Mouse (Mus musculus) forelimb bud, embryonic 11.5 days (tissue): Measurements from ENCODE around the gene Gpr75.

Experiments used
- DNase-seq: peaks from one replicate; pipeline ENCODE4 v3.0.0-alpha.2; 2012; ENCODE audit warnings: low read depth, low spot score

The Gpr75 gene

DNA sequence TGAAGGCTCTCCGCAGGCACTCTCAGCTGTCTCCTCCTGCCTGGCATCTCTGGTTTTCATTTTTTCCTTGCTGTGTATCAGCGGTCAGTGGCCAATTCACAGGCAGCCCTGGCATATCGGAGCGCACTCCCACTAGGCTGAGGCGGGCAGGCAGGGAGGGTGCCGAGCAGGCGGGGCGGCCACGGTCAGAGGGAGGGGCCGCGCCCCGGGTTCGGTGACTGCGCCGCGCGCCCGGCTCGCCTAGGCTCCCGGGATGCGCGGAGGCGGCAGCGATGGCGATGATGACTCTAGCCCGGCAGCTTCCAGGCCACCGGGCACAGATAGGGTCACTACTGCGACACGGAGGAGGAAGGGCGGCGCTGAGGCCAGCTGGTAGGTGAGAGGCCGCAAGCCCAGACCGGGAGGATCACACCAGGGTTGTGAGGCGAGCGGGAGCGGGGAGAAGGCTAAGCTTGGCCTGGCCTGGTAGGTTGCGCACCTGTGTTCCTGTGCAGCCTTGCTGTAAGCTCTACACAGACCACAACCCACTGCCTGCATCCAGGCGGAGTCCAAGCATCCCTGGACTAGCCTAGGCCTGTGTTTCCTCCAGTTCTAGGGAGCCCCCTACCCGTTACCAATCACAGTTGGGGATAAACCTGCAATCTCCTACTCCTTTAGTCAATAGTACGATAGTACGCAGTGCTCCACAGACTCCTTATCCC, at the start of gene Gpr75, which contains the start of gene Asb3:
Gpr75 (plus strand) TSS at position 188 of the 701 bp plus-strand sequence.
Asb3 (plus strand) TSS at position 246 of the 701 bp plus-strand sequence.
- DNase-seq = peak; percentile 18

DNA sequence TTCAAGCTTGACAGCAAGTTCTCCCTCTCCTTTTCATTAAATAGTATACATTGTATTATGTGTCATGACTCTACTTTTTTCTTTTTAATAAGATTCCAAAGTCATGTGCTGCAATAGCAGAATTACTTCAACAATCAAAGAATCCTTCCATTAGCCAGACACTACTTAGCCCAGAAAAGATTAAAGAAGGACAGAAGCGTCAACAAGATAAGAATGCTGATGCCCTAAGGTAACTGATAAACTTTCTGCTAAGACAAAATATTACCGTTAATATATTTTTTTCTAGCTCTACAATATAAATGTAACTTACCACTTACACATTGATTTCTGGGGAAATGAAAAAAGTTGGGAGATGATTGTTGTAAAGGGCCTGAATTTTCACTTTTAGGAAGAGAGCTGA, 46.4 kb upstream of the Gpr75 start:
- no peak for DNase-seq

DNA sequence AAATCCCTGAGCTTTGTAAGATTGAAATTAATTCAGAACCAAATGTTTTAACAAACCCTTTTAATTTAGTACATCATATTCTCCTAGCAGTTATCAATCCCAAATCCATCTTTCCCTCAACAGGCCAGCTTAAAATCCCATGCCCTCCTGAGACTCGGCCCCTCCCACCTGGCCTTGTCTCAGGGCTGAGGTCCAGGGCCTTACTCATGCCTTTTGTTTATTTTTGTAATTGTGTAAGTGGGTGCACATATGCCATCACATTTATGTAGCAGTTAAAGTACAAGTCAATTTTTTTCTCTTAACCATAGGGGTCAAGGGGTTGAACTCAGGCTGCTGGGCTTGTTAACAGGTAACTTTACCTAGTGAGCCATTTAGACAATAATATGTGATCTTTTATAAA, 40.8 kb upstream of the Gpr75 start:
- no peak for DNase-seq

DNA sequence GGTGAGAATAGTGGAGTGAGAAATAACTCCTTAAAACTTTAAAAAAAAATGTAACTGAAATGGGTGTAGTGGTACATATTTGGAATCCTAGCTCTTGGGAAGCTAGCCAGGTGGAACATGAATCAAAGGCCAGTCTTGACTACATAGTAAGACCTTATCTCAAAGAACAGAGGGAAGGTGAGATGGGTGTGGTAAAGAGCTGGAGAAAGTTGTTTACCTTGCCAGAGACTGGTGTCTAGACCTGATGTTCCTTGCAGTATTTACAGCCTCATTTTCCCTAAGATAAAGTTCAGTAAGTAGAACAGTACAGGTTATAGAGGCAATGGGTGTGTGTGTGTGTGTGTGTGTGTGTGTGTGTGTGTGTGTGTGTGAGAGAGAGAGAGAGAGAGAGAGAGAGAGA, 12.7 kb upstream of the Gpr75 start:
- no peak for DNase-seq

DNA sequence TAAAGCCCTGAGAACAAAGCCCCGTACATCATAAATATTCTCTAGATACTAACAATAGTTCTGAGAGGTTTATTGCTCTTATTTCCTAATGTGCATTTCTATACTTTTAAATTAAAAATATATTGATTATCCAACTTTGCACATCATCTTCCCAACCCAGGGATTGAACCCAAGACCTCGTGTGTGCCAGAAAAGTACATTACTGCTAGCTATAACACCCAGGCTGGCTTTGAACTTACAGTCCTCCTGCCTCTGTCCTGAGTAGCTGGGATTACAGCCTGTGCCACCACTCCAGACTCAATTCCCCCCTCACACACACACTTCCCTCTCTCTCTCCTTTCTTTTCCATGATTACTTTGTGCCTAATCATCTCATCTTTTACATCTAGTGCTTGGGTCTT, 3.0 kb downstream of the Gpr75 start:
- no peak for DNase-seq

DNA sequence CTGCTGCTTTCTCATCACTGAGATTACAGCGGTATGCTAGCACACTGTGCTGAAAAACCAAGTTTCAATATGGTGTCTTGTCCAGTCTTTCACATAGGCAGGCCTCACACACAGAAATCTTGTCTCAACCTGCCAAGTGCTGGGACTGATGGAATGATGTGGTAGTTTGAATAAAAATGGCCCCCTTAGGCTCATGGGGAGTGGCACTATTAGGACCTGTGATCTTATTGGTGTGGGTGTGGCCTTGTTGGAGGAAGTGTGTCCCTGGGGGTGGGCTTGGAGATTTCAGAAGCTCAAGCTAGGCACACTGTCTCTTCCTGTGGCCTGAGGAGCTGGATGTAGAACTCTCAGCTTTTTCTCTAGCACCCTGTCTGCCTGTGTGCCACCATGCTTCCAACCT, 11.0 kb downstream of the Gpr75 start:
- DNase-seq = no peak

DNA sequence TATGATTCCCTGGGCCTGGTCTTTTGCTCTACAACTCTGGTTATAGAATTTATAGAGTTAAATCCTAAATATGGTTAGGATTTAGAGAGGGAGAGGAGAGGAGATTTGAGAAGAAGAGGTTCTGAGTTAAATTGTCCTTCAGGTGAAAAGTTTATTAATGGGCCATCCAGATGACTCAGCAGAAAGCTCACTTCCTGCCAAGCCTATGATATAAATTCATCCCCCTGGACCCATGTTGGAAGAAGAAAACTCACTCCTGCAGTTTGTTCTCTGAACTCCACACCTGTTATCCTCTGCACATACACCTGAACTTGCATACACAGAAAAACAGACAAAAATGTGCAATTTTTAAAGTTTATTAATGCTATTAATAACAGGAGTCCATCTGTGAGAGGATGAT, 14.2 kb downstream of the Gpr75 start:
- no peak for DNase-seq

DNA sequence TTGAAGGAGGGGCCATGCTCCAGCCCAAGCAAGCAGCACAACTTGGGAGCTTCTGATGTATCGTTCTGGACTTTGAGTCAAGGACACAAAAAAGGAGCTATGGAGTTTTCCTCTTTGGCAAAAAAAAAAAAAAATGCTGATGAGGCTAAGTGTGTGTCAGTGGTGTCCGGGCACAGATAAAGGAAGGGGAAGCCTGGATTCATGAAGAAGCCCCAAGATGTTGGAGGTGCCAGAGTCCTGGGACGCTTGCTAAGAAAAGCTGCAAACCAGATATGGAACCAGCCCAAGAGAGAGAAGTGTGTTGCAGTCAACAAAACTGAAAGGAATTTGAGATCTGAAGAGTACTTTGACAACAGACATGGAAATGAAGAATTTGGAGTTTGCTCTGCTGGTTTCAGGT, 27.2 kb downstream of the Gpr75 start:
- no peak for DNase-seq

DNA sequence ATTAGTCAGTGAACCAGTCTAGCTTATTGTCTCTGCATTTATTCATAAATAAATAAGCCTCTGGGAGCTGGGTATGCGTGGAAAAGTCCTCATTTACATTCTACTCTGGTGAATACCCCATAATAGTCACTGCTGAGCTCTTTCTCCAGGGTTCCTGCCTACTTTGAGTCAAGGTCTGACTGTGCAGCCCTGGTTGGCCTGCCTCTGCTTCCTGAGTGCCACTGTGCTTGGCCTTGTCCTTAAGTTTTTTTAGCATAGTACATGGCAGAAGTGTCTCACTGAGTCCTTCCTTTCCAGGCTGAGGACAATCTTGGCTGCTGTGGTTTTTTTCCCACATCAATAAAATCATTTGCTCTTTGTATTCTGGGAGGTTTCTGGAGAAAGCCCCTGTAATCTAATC, 35.5 kb downstream of the Gpr75 start:
- no peak for DNase-seq

DNA sequence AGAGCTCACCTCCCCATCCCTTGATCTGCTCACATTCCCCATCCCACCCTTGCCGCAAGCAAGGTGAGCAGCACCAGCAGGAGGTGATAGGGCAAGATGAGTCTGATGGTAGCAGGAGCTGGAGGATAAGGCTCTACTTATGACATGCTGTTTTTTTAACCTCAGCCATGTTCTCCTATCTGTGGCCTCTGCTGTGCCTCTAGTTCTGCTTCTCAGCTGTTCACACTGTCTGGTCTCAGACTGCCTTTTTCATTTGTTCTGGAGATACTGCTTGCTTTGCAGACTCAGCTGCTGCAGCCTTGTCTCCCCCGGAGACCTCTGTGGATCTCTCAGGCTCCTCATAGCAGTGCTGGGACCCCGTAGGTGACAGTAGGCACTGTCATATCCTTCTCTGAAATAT, 38.1 kb downstream of the Gpr75 start:
- no peak for DNase-seq

DNA sequence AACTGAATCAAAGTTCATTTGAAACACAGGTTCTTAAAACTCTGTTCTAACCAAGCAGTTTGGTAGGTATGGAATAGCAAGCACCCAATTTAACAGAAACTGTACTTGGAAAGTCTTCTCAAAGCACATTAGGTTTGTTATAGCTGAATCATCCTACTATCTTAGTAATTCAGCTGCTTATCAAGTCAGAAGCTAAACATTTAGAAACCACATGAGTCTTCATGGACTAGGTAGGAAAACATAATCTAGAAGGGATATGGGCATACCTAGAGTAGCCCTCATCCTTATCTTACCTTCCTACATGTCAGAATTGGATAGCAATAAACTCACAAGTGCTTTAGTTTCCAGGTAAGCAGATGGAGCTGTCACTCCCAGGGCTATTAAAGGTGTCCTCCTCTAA, 42.9 kb downstream of the Gpr75 start:
- DNase-seq = no peak

DNA sequence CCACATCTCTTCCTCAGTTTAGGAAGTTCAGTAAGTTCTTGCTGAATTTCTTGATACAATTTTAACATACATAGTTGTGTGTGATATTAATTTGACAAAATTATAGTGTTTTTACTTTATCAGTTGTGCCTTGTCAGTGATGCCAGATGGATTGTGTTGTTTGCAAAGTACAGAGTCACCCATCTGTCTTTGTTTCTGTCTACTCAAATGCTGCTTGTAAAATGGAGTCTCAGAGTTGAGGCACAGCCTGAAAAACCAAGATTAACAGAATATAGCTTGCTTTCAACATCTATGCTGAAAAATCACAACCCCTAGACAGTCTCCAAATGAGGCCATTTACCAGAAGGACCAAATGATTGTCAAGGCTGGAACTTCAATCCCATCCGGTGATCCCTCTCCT, 43.3 kb downstream of the Gpr75 start:
- no peak for DNase-seq
